Mouse (Mus musculus) cerebellum, adult 18-20 months (tissue): Measurements from ENCODE around the gene Rps23.

Experiments
- DNase-seq, 2 experiments: peaks; one replicate each; pipeline ENCODE4 v3.0.0; 2021

Rps23 gene

GRCm38 (mm10) chr13:90935852-90936251, 13.1 kb downstream of the Rps23 start:
- DNase-seq: no peak

- no peak for DNase-seq
Measured at GRCm38 (mm10) chr13:90939192-90939591, 16.4 kb downstream of the Rps23 start.

GRCm38 (mm10) chr13:90939600-90939999, 16.8 kb downstream of the Rps23 start:
- DNase-seq: no peak

- no peak for DNase-seq
Measured at GRCm38 (mm10) chr13:90958894-90959293, 36.1 kb downstream of the Rps23 start.

GRCm38 (mm10) chr13:90960591-90960990, 37.8 kb downstream of the Rps23 start:
- DNase-seq: no peak

- DNase-seq: no peak
Measured at GRCm38 (mm10) chr13:90962836-90963760, 40.3 kb downstream of the Rps23 start.

GRCm38 (mm10) chr13:90964511-90964910, 41.8 kb downstream of the Rps23 start:
- no peak for DNase-seq

GRCm38 (mm10) chr13:90965996-90966395, 43.2 kb downstream of the Rps23 start:
- no peak for DNase-seq

GRCm38 (mm10) chr13:90967422-90967821, 44.7 kb downstream of the Rps23 start:
- peak; percentile 81 to 85 for DNase-seq

GRCm38 (mm10) chr13:90968940-90969339, 46.2 kb downstream of the Rps23 start:
- DNase-seq: no peak

- DNase-seq: no peak
Measured at GRCm38 (mm10) chr13:90970259-90971017, 47.7 kb downstream of the Rps23 start.

GRCm38 (mm10) chr13:90973409-90973808, 50.7 kb downstream of the Rps23 start:
- no peak for DNase-seq
